Mouse (Mus musculus): ENCODE measurements at regions not wholly inside any gene's neighbourhood (a gene's known extent, or its start where the extent isn't known, plus 50 kb on each side); places are given as distances from the start of the nearest gene placed in this dataset.

- no peak overlapping the region for H3K4me3 ChIP-seq (ENCODE audit: low read depth, low read length)
- no peaks in the 10 kb centered on the region for H3K27me3 ChIP-seq (ENCODE audit: control insufficient read depth, insufficient read depth, low read length)
- DNase-seq (ENCODE audit: low spot score, missing footprints) (peak; percentile 86), ATAC-seq (ENCODE audit: low FRiP score) (peak; percentile 71)
- H3K9me3 ChIP-seq (ENCODE audit: control insufficient read depth, low read length): no peaks in the 10 kb centered on the region
- H3K36me3 ChIP-seq (ENCODE audit: control insufficient read depth, insufficient read depth, low read length): no peaks in the 10 kb centered on the region
- H3K9ac ChIP-seq (ENCODE audit: low read length): no peak overlapping the region
- H3K4me2 ChIP-seq: peak overlapping the region; percentile 25
- peak overlapping the region; percentile 48 for H3K27ac ChIP-seq (ENCODE audit: low read depth, low read length)
- H3K4me1 ChIP-seq (ENCODE audit: control insufficient read depth, insufficient read depth, low read length): peaks cover 24% of the 10 kb centered on the region
- 46% methylated on average over 22 of the region's 22 CpGs for WGBS
These were observed 65.6 kb upstream of the Gm10260 start for GRCm38 (mm10) chr13:97825801-97826576.

- no peaks in the 10 kb centered on the region for H3K36me3 ChIP-seq (ENCODE audit: control insufficient read depth, insufficient read depth, low read length)
- H3K4me3 ChIP-seq (ENCODE audit: low read depth, low read length): no peak overlapping the region
- peak overlapping the region; percentile 35; the same call in 1 of the 2 replicates for H3K27ac ChIP-seq (ENCODE audit: low read depth, low read length)
- H3K4me2 ChIP-seq: peak overlapping the region; percentile 25; the same call in 1 of the 2 replicates
- H3K9ac ChIP-seq (ENCODE audit: low read length): no peak overlapping the region
- H3K27me3 ChIP-seq (ENCODE audit: control insufficient read depth, insufficient read depth, low read length): no peaks in the 10 kb centered on the region
- ATAC-seq (ENCODE audit: low FRiP score) (peak; percentile 51), DNase-seq (ENCODE audit: low spot score, missing footprints) (no peak)
- WGBS: 48% methylated on average over 3 of the region's 3 CpGs
- H3K9me3 ChIP-seq (ENCODE audit: control insufficient read depth, low read length): no peaks in the 10 kb centered on the region
- peaks cover 24% of the 10 kb centered on the region for H3K4me1 ChIP-seq (ENCODE audit: control insufficient read depth, insufficient read depth, low read length)
These were observed 64.9 kb upstream of the Gm10260 start for GRCm38 (mm10) chr13:97825361-97825760.

GRCm38 (mm10) chr13:97824071-97824716 lies 63.8 kb upstream of the Gm10260 start:
- DNase-seq (ENCODE audit: low spot score, missing footprints) (peak; percentile 89), ATAC-seq (ENCODE audit: low FRiP score) (peak; percentile 83)
- H3K27me3 ChIP-seq (ENCODE audit: control insufficient read depth, insufficient read depth, low read length): no peaks in the 10 kb centered on the region
- H3K9me3 ChIP-seq (ENCODE audit: control insufficient read depth, low read length): no peaks in the 10 kb centered on the region
- no peak overlapping the region for H3K4me3 ChIP-seq (ENCODE audit: low read depth, low read length)
- peak overlapping the region; percentile 27 for H3K9ac ChIP-seq (ENCODE audit: low read length)
- peaks cover 24% of the 10 kb centered on the region for H3K4me1 ChIP-seq (ENCODE audit: control insufficient read depth, insufficient read depth, low read length)
- peak overlapping the region; percentile 31 for H3K4me2 ChIP-seq
- 47% methylated on average over 20 of the region's 20 CpGs for WGBS
- H3K36me3 ChIP-seq (ENCODE audit: control insufficient read depth, insufficient read depth, low read length): no peaks in the 10 kb centered on the region
- peak overlapping the region; percentile 54 for H3K27ac ChIP-seq (ENCODE audit: low read depth, low read length)

- Histone ChIP-seq H3K27me3 (ENCODE audit: control insufficient read depth, insufficient read depth, low read length) (no peaks in the 10 kb centered on the region), H3K4me3 (ENCODE audit: low read depth, low read length) (no peak overlapping the region), H3K9ac (ENCODE audit: low read length) (no peak overlapping the region), H3K4me1 (ENCODE audit: control insufficient read depth, insufficient read depth, low read length) (peaks cover 24% of the 10 kb centered on the region), H3K4me2 (no peak overlapping the region), H3K36me3 (ENCODE audit: control insufficient read depth, insufficient read depth, low read length) (no peaks in the 10 kb centered on the region), H3K27ac (ENCODE audit: low read depth, low read length) (no peak overlapping the region), H3K9me3 (ENCODE audit: control insufficient read depth, low read length) (no peaks in the 10 kb centered on the region)
- ATAC-seq (ENCODE audit: low FRiP score) (no peak), DNase-seq (ENCODE audit: low spot score, missing footprints) (no peak)
- WGBS: 86% methylated on average over 2 of the region's 2 CpGs
These were observed 61.2 kb upstream of the Gm10260 start for GRCm38 (mm10) chr13:97821630-97822029.

GRCm38 (mm10) chr13:97821011-97821410 lies 60.6 kb upstream of the Gm10260 start:
- H3K27ac ChIP-seq (ENCODE audit: low read depth, low read length): no peak overlapping the region
- H3K4me1 ChIP-seq (ENCODE audit: control insufficient read depth, insufficient read depth, low read length): peaks cover 18% of the 10 kb centered on the region
- H3K4me2 ChIP-seq: no peak overlapping the region
- ATAC-seq (ENCODE audit: low FRiP score) (no peak), DNase-seq (ENCODE audit: low spot score, missing footprints) (no peak)
- no peak overlapping the region for H3K4me3 ChIP-seq (ENCODE audit: low read depth, low read length)
- H3K36me3 ChIP-seq (ENCODE audit: control insufficient read depth, insufficient read depth, low read length): no peaks in the 10 kb centered on the region
- no peaks in the 10 kb centered on the region for H3K9me3 ChIP-seq (ENCODE audit: control insufficient read depth, low read length)
- no peak overlapping the region for H3K9ac ChIP-seq (ENCODE audit: low read length)
- H3K27me3 ChIP-seq (ENCODE audit: control insufficient read depth, insufficient read depth, low read length): no peaks in the 10 kb centered on the region
- WGBS: 79% methylated on average over 3 of the region's 3 CpGs

GRCm38 (mm10) chr13:97820401-97820800 lies 60.0 kb upstream of the Gm10260 start:
- Histone ChIP-seq H3K4me2 (no peak overlapping the region), H3K27me3 (ENCODE audit: control insufficient read depth, insufficient read depth, low read length) (no peaks in the 10 kb centered on the region), H3K9ac (ENCODE audit: low read length) (no peak overlapping the region), H3K4me1 (ENCODE audit: control insufficient read depth, insufficient read depth, low read length) (peaks cover 12% of the 10 kb centered on the region), H3K4me3 (ENCODE audit: low read depth, low read length) (no peak overlapping the region), H3K27ac (ENCODE audit: low read depth, low read length) (no peak overlapping the region), H3K36me3 (ENCODE audit: control insufficient read depth, insufficient read depth, low read length) (no peaks in the 10 kb centered on the region), H3K9me3 (ENCODE audit: control insufficient read depth, low read length) (no peaks in the 10 kb centered on the region)
- DNase-seq (ENCODE audit: low spot score, missing footprints): no peak
- WGBS: 93% methylated on average over 8 of the region's 8 CpGs
- ATAC-seq (ENCODE audit: low FRiP score): no peak

GRCm38 (mm10) chr13:97819036-97819435 lies 58.6 kb upstream of the Gm10260 start:
- no peaks in the 10 kb centered on the region for H3K36me3 ChIP-seq (ENCODE audit: control insufficient read depth, insufficient read depth, low read length)
- H3K9ac ChIP-seq (ENCODE audit: low read length): no peak overlapping the region
- no peak for ATAC-seq (ENCODE audit: low FRiP score)
- peaks cover under 1% of the 10 kb centered on the region for H3K4me1 ChIP-seq (ENCODE audit: control insufficient read depth, insufficient read depth, low read length)
- no peak for DNase-seq (ENCODE audit: low spot score, missing footprints)
- no peak overlapping the region for H3K27ac ChIP-seq (ENCODE audit: low read depth, low read length)
- no peak overlapping the region for H3K4me3 ChIP-seq (ENCODE audit: low read depth, low read length)
- no peaks in the 10 kb centered on the region for H3K27me3 ChIP-seq (ENCODE audit: control insufficient read depth, insufficient read depth, low read length)
- H3K9me3 ChIP-seq (ENCODE audit: control insufficient read depth, low read length): no peaks in the 10 kb centered on the region
- 90% methylated on average over 9 of the region's 9 CpGs for WGBS
- H3K4me2 ChIP-seq: no peak overlapping the region

- H3K4me2 ChIP-seq: no peak overlapping the region
- no peak for ATAC-seq (ENCODE audit: low FRiP score)
- H3K4me3 ChIP-seq (ENCODE audit: low read depth, low read length): no peak overlapping the region
- H3K9ac ChIP-seq (ENCODE audit: low read length): no peak overlapping the region
- H3K36me3 ChIP-seq (ENCODE audit: control insufficient read depth, insufficient read depth, low read length): no peaks in the 10 kb centered on the region
- no peak for DNase-seq (ENCODE audit: low spot score, missing footprints)
- H3K4me1 ChIP-seq (ENCODE audit: control insufficient read depth, insufficient read depth, low read length): no peaks in the 10 kb centered on the region
- WGBS: 93% methylated on average over 3 of the region's 3 CpGs
- no peak overlapping the region for H3K27ac ChIP-seq (ENCODE audit: low read depth, low read length)
- no peaks in the 10 kb centered on the region for H3K27me3 ChIP-seq (ENCODE audit: control insufficient read depth, insufficient read depth, low read length)
- H3K9me3 ChIP-seq (ENCODE audit: control insufficient read depth, low read length): no peaks in the 10 kb centered on the region
These were observed 56.5 kb upstream of the Gm10260 start for GRCm38 (mm10) chr13:97816923-97817322.

Data from midbrain, embryonic 11.5 days (tissue).